Mouse (Mus musculus): Measurements from ENCODE around the gene 2610318N02Rik. TPM values are rescaled to one million over a fixed set of nuclear protein-coding genes. Genes with fewer than 3 reads are reported as not detected.
"Not testable (repeated sequence)": the region's sequence is repeated elsewhere in the genome, so short reads cannot be mapped to it uniquely, and the experiment has no call there.

Gene 2610318N02Rik
- 81.0 and 85.5 TPM in 2 replicates for polyA plus RNA-seq (2016; fragmentation: Nextera tagmentation; extraction: Ambion mirVana)

GRCm38 (mm10) chr16:17124871-17125520 is at the start of gene 2610318N02Rik:
Gene 2610318N02Rik, minus strand, starts transcription at chr16:17125167.
- Histone ChIP-seq H3K9me3 (no peaks in the 10 kb centered on the region), H3K4me3 (peak within 1 kb of the TSS; percentile 58), H3K4me1 (peaks cover 26% of the 10 kb centered on the region), H3K27me3 (no peaks in the 10 kb centered on the region), H3K9ac (peak within 1 kb of the TSS; percentile 70), H3K27ac (peak within 1 kb of the TSS; percentile 78), H3K4me2 (replicated peaks) (peak within 1 kb of the TSS; percentile 78), H3K36me3 (peaks cover 29% of the 10 kb centered on the region)
- under 1% methylated on average over 25 of the region's 25 CpGs for WGBS
- peak; percentile 90 for ATAC-seq (ENCODE audit: insufficient number of reproducible peaks, insufficient read depth, low FRiP score, low TSS enrichment)

GRCm38 (mm10) chr16:17168049-17168448 is 43.1 kb upstream of the 2610318N02Rik start:
- Histone ChIP-seq H3K27ac (no peak overlapping the region), H3K36me3 (peaks cover 53% of the 10 kb centered on the region), H3K9me3 (no peaks in the 10 kb centered on the region), H3K27me3 (no peaks in the 10 kb centered on the region), H3K4me1 (no peaks in the 10 kb centered on the region), H3K4me2 (replicated peaks) (no peak overlapping the region), H3K9ac (no peak overlapping the region), H3K4me3 (no peak overlapping the region)
- WGBS, result 86% methylated on average over 5 of the region's 5 CpGs
- ATAC-seq (ENCODE audit: insufficient number of reproducible peaks, insufficient read depth, low FRiP score, low TSS enrichment), result no peak

GRCm38 (mm10) chr16:17167179-17167578 is 42.2 kb upstream of the 2610318N02Rik start:
- H3K9me3 ChIP-seq, result no peaks in the 10 kb centered on the region
- H3K4me3 ChIP-seq, result no peak overlapping the region
- H3K27me3 ChIP-seq, result no peaks in the 10 kb centered on the region
- H3K27ac ChIP-seq, result no peak overlapping the region
- H3K36me3 ChIP-seq, result peaks cover 47% of the 10 kb centered on the region
- H3K4me1 ChIP-seq, result no peaks in the 10 kb centered on the region
- no peak overlapping the region for H3K9ac ChIP-seq
- no peak overlapping the region for H3K4me2 ChIP-seq (replicated peaks)
- ATAC-seq (ENCODE audit: insufficient number of reproducible peaks, insufficient read depth, low FRiP score, low TSS enrichment), result no peak

- H3K27me3 ChIP-seq; H3K9ac ChIP-seq; H3K4me3 ChIP-seq; ATAC-seq (ENCODE audit: insufficient number of reproducible peaks, insufficient read depth, low FRiP score, low TSS enrichment); H3K27ac ChIP-seq; H3K4me1 ChIP-seq; H3K4me2 ChIP-seq (replicated peaks); H3K9me3 ChIP-seq: not testable (repeated sequence)
- H3K36me3 ChIP-seq, result peaks cover 42% of the 10 kb centered on the region
- 91% methylated on average over 1 of the region's 1 CpGs for WGBS
Observed at GRCm38 (mm10) chr16:17165478-17165877, 40.5 kb upstream of the 2610318N02Rik start.

GRCm38 (mm10) chr16:17154346-17154745 is 29.4 kb upstream of the 2610318N02Rik start:
- H3K4me2 ChIP-seq (replicated peaks), result no peak overlapping the region
- 91% methylated on average over 2 of the region's 2 CpGs for WGBS

GRCm38 (mm10) chr16:17151874-17152273 is 26.9 kb upstream of the 2610318N02Rik start:
- Histone ChIP-seq H3K36me3 (peaks cover 46% of the 10 kb centered on the region), H3K9ac (no peak overlapping the region), H3K4me2 (replicated peaks) (no peak overlapping the region), H3K4me1 (peaks cover 14% of the 10 kb centered on the region; the same call in 1 of the 2 replicates), H3K27ac (no peak overlapping the region), H3K4me3 (no peak overlapping the region), H3K9me3 (no peaks in the 10 kb centered on the region), H3K27me3 (peaks cover 12% of the 10 kb centered on the region; the same call in 1 of the 2 replicates)
- WGBS, result 90% methylated on average over 4 of the region's 4 CpGs
- ATAC-seq (ENCODE audit: insufficient number of reproducible peaks, insufficient read depth, low FRiP score, low TSS enrichment), result no peak

More at GRCm38 (mm10) chr16:17154346-17154745, 29.4 kb upstream of the 2610318N02Rik start:
- no peaks in the 10 kb centered on the region for H3K4me1 ChIP-seq
- peaks cover 64% of the 10 kb centered on the region for H3K36me3 ChIP-seq
- H3K27me3 ChIP-seq, result no peaks in the 10 kb centered on the region
- no peak overlapping the region for H3K4me3 ChIP-seq
- no peaks in the 10 kb centered on the region for H3K9me3 ChIP-seq
- no peak for ATAC-seq (ENCODE audit: insufficient number of reproducible peaks, insufficient read depth, low FRiP score, low TSS enrichment)
- no peak overlapping the region for H3K9ac ChIP-seq
- no peak overlapping the region for H3K27ac ChIP-seq

- no peak overlapping the region for H3K4me3 ChIP-seq
- H3K4me1 ChIP-seq, result peaks cover 14% of the 10 kb centered on the region; the same call in 1 of the 2 replicates
- H3K27ac ChIP-seq, result no peak overlapping the region
- no peak overlapping the region for H3K9ac ChIP-seq
- no peaks in the 10 kb centered on the region for H3K9me3 ChIP-seq
- H3K27me3 ChIP-seq, result peaks cover 12% of the 10 kb centered on the region; the same call in 1 of the 2 replicates
- peaks cover 41% of the 10 kb centered on the region for H3K36me3 ChIP-seq
- no peak overlapping the region for H3K4me2 ChIP-seq (replicated peaks)
- WGBS, result 82% methylated on average over 7 of the region's 7 CpGs
- ATAC-seq (ENCODE audit: insufficient number of reproducible peaks, insufficient read depth, low FRiP score, low TSS enrichment), result no peak
Observed at GRCm38 (mm10) chr16:17150520-17151258, 25.7 kb upstream of the 2610318N02Rik start.

GRCm38 (mm10) chr16:17148084-17148483 is 23.1 kb upstream of the 2610318N02Rik start:
- no peak for ATAC-seq (ENCODE audit: insufficient number of reproducible peaks, insufficient read depth, low FRiP score, low TSS enrichment)
- 6% methylated on average over 16 of the region's 16 CpGs for WGBS
- Histone ChIP-seq H3K27ac (no peak overlapping the region), H3K9me3 (no peaks in the 10 kb centered on the region), H3K4me2 (replicated peaks) (peak overlapping the region; percentile 93), H3K36me3 (peaks cover 22% of the 10 kb centered on the region), H3K27me3 (peaks cover 12% of the 10 kb centered on the region; the same call in 1 of the 2 replicates), H3K4me1 (peaks cover 14% of the 10 kb centered on the region; the same call in 1 of the 2 replicates), H3K9ac (peak overlapping the region; percentile 53; the same call in 1 of the 2 replicates), H3K4me3 (peak overlapping the region; percentile 60)

GRCm38 (mm10) chr16:17147391-17147929 is 22.5 kb upstream of the 2610318N02Rik start:
- WGBS, result under 1% methylated on average over 41 of the region's 41 CpGs
- Histone ChIP-seq H3K4me1 (peaks cover 14% of the 10 kb centered on the region; the same call in 1 of the 2 replicates), H3K9ac (peak overlapping the region; percentile 53), H3K36me3 (peaks cover 17% of the 10 kb centered on the region), H3K4me3 (peak overlapping the region; percentile 60), H3K4me2 (replicated peaks) (peak overlapping the region; percentile 93), H3K9me3 (no peaks in the 10 kb centered on the region), H3K27ac (no peak overlapping the region), H3K27me3 (peaks cover 12% of the 10 kb centered on the region; the same call in 1 of the 2 replicates)
- no peak; the same call in 1 of the 2 replicates for ATAC-seq (ENCODE audit: insufficient number of reproducible peaks, insufficient read depth, low FRiP score, low TSS enrichment)

GRCm38 (mm10) chr16:17146772-17147235 is 21.8 kb upstream of the 2610318N02Rik start, which contains the start of gene Ccdc116:
Gene Ccdc116, minus strand, starts transcription at chr16:17147229.
- Histone ChIP-seq H3K4me3 (peak within 1 kb of the TSS; percentile 60), H3K27me3 (peaks cover 12% of the 10 kb centered on the region; the same call in 1 of the 2 replicates), H3K9ac (peak within 1 kb of the TSS; percentile 53), H3K27ac (no peak within 1 kb of the TSS), H3K4me2 (replicated peaks) (peak within 1 kb of the TSS; percentile 93), H3K9me3 (no peaks in the 10 kb centered on the region), H3K4me1 (peaks cover 14% of the 10 kb centered on the region; the same call in 1 of the 2 replicates), H3K36me3 (0 out of 2 replicates have a peak, but pooled peaks cover 10% of the 10 kb centered on the region)
- peak; percentile 75; the same call in 1 of the 2 replicates for ATAC-seq (ENCODE audit: insufficient number of reproducible peaks, insufficient read depth, low FRiP score, low TSS enrichment)
- under 1% methylated on average over 34 of the region's 34 CpGs for WGBS

GRCm38 (mm10) chr16:17144339-17144738 is 19.4 kb upstream of the 2610318N02Rik start, which contains the start of gene Ydjc:
Gene Ydjc, plus strand, starts transcription at chr16:17144621.
- WGBS, result 21% methylated on average over 7 of the region's 7 CpGs
- Histone ChIP-seq H3K36me3 (no peaks in the 10 kb centered on the region), H3K4me2 (replicated peaks) (no peak within 1 kb of the TSS), H3K4me1 (peaks cover 14% of the 10 kb centered on the region; the same call in 1 of the 2 replicates), H3K27ac (no peak within 1 kb of the TSS), H3K27me3 (peaks cover 12% of the 10 kb centered on the region; the same call in 1 of the 2 replicates), H3K9ac (no peak within 1 kb of the TSS), H3K9me3 (no peaks in the 10 kb centered on the region), H3K4me3 (no peak within 1 kb of the TSS)
- ATAC-seq (ENCODE audit: insufficient number of reproducible peaks, insufficient read depth, low FRiP score, low TSS enrichment), result no peak
